8 mouse cellular contexts compared by ENCODE assay signal in genomic region chr6:127524442-127524841, GRCm38 (mm10). TPM values are rescaled to one million over a fixed set of nuclear protein-coding genes. Genes with fewer than 3 reads are reported as not detected.
DNase-seq lines count a peak whose midpoint lies in the region; ATAC-seq and TF ChIP-seq lines count a peak whose summit lies in the region.

No protein-coding gene starts in this region.

- no peak overlapping the region for H3K4me3 ChIP-seq in layer of hippocampus, adult 2 months

- peak; percentile 90 for TF ChIP-seq CTCF in layer of hippocampus, adult 2 months (conservative IDR thresholded peaks at IDR 0.05)

- no peak overlapping the region for H3K27ac ChIP-seq in layer of hippocampus, adult 2 months

- DNase-seq in frontal cortex, postnatal 25 days (ENCODE audit: low spot score in 2 of 2), result no peak
- DNase-seq in 416B (ENCODE audit: low read depth), result peak; percentile 94
- DNase-seq in ZHBTc4 (ENCODE audit: low read depth, low spot score), result peak; percentile 91
- DNase-seq in embryo, embryonic 9.5 days (ENCODE audit: extremely low spot score), result peak; percentile 71
- peak; percentile 23 to 53 for DNase-seq in layer of hippocampus, adult 2 months (ENCODE audit: low spot score in 2 of 2)
- peak; percentile 87 for DNase-seq in mesoderm, embryonic 11.5 days (ENCODE audit: low read depth, low spot score)
- peak; percentile 43 for DNase-seq in telencephalon, adult 2 months (ENCODE audit: low read depth, low spot score)

- ATAC-seq in frontal cortex, adult (ENCODE audit: low TSS enrichment), result peak; percentile 81

RNA-seq across cellular contexts. Expression of gene Cracr2a, which starts 36.7 kb away (rescaled TPM):
- 1 to 10 TPM; 2.3 TPM for total RNA-seq in layer of hippocampus, adult 2 months (2021)

Comparison
In these comparisons a context has a peak if more than half of its experiments do, and no peak if none do; other contexts are left out.
1. DNase-seq: peak in 416B (single experiment), ZHBTc4 (single experiment), embryo, embryonic 9.5 days (single experiment), layer of hippocampus, adult 2 months (2 of 2), mesoderm, embryonic 11.5 days (single experiment) and telencephalon, adult 2 months (single experiment); none in frontal cortex, postnatal 25 days (0 of 2).